Mouse (Mus musculus) embryonic facial prominence, embryonic 11.5 days (tissue): Measurements from ENCODE around the gene Tpp1. TPM values are rescaled to one million over a fixed set of nuclear protein-coding genes. Genes with fewer than 3 reads are reported as not detected.
A peak's percentile ranks its signal among the peaks of the same experiment; 100 is the strongest.

Source experiments
- ATAC-seq: fragments of 200-750 bp; cut with Nextera tagmentation; replicated peaks from 2 replicates; pipeline ENCODE4 v1.8.0; 2017; ENCODE audit warnings: low read depth; ENCODE audit not compliant: insufficient number of reproducible peaks, low FRiP score, low TSS enrichment
- DNase-seq: peaks from one replicate; pipeline ENCODE4 v3.0.0-alpha.2; 2015; ENCODE audit warnings: low spot score
- H3K27ac ChIP-seq: fragments of 300-500 bp; sonication (generic); replicated peaks from 2 replicates; pipeline ENCODE4 v1.5.1; 2014; ENCODE audit warnings: mild to moderate bottlenecking, low read depth, low read length, control low read depth
- H3K27me3 ChIP-seq: fragments of 300-500 bp; sonication (generic); 2 replicates; pipeline ENCODE4 v1.6.1; 2014; ENCODE audit warnings: mild to moderate bottlenecking, low read length, moderate library complexity, mixed read lengths; ENCODE audit not compliant: control insufficient read depth, insufficient read depth
- H3K36me3 ChIP-seq: fragments of 300-500 bp; sonication (generic); replicated peaks from 2 replicates; pipeline ENCODE4 v1.6.1; 2014; ENCODE audit warnings: low read depth, mild to moderate bottlenecking, low read length, moderate library complexity, mixed read lengths; ENCODE audit not compliant: control insufficient read depth, insufficient read depth
- H3K4me1 ChIP-seq: fragments of 300-500 bp; sonication (generic); 2 replicates; pipeline ENCODE4 v1.6.1; 2014; ENCODE audit warnings: low read length, mixed read lengths; ENCODE audit not compliant: control insufficient read depth, insufficient read depth
- H3K4me2 ChIP-seq: fragments of 300-500 bp; sonication (generic); 2 replicates; pipeline ENCODE4 v1.6.1; 2014; ENCODE audit warnings: low read depth, mild to moderate bottlenecking, control low read depth, low read length, moderate library complexity
- H3K4me3 ChIP-seq: fragments of 300-500 bp; sonication (generic); 2 replicates; pipeline ENCODE4 v1.5.1; 2014; ENCODE audit warnings: low read depth, low read length, control low read depth
- H3K9ac ChIP-seq: fragments of 300-500 bp; sonication (generic); replicated peaks from 2 replicates; pipeline ENCODE4 v1.6.1; 2014; ENCODE audit warnings: mild to moderate bottlenecking, control low read depth, low read length
- H3K9me3 ChIP-seq: fragments of 300-500 bp; sonication (generic); replicated peaks from 2 replicates; pipeline ENCODE4 v1.6.1; 2016; ENCODE audit warnings: mild to moderate bottlenecking, low read length, inconsistent platforms, mixed read lengths; ENCODE audit not compliant: control insufficient read depth
- WGBS: fragments of 180-500 bp; shearing (Covaris S2); extraction: QIAGEN DNeasy Blood & Tissue Kit; methylation state at CpG from one replicate; pipeline ENCODE4 v1.1.7; 2014; 5-methylcytosine and 5-hydroxymethylcytosine counted together
- polyA plus RNA-seq: library from polyadenylated mRNA; unstranded; fragments of >200 nt; fragmentation: Nextera tagmentation; extraction: Ambion mirVana; gene quantifications from 2 replicates; pipeline ENCODE4 v1.2.1, GENCODE M21; 2014

Tpp1 gene
- polyA plus RNA-seq, 1 experiment from 2014 or later = 38.1 TPM

- H3K36me3 ChIP-seq = peaks cover 3% of the 10 kb centered on the region
Observed at GRCm38 (mm10) chr7:105772331-105772730, 20.3 kb upstream of the Tpp1 start.

GRCm38 (mm10) chr7:105769959-105770358, 17.9 kb upstream of the Tpp1 start:
- ATAC-seq (no peak), DNase-seq (no peak)
- Histone ChIP-seq H3K36me3 (peaks cover 4% of the 10 kb centered on the region), H3K27me3 (no peaks in the 10 kb centered on the region), H3K4me1 (peaks cover 2% of the 10 kb centered on the region; the same call in 1 of the 2 replicates), H3K4me3 (no peak overlapping the region), H3K9me3 (no peaks in the 10 kb centered on the region), H3K9ac (no peak overlapping the region), H3K27ac (no peak overlapping the region), H3K4me2 (no peak overlapping the region)
- 91% methylated on average over 3 of the region's 3 CpGs for WGBS

More at GRCm38 (mm10) chr7:105772331-105772730, 20.3 kb upstream of the Tpp1 start:
- DNase-seq (no peak), ATAC-seq (no peak)
- Histone ChIP-seq H3K27ac (no peak overlapping the region), H3K4me1 (peaks cover 2% of the 10 kb centered on the region; the same call in 1 of the 2 replicates), H3K4me3 (no peak overlapping the region), H3K9me3 (no peaks in the 10 kb centered on the region), H3K4me2 (no peak overlapping the region), H3K27me3 (no peaks in the 10 kb centered on the region), H3K9ac (no peak overlapping the region)
- WGBS = 96% methylated on average over 15 of the region's 15 CpGs

DNA sequence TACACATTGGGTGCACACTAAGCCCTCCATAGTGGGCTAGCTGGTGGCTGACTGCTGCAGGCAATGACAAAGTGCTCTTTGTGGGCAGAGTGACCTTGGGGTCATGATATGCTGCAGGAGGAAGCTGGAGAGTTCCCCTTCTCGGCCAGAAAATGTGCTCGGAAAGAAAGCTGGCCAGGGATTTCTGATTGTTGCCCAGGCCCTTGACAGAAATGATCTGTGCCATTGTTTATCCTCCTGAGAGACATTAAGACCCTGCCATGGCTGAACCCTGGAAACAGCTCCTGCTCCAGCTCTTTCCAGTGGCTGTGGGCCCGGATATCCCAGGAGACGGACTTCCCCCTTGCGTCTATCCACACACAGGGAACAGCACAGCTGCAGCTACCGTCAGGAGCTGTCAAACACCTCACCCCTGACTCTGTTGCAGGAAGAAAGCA, 15.7 kb upstream of the Tpp1 start:
- H3K27ac ChIP-seq = peak overlapping the region; percentile 35; the same call in 1 of the 2 replicates
- peaks cover 2% of the 10 kb centered on the region; the same call in 1 of the 2 replicates for H3K4me1 ChIP-seq
- peaks cover 22% of the 10 kb centered on the region for H3K36me3 ChIP-seq
- no peak overlapping the region for H3K9ac ChIP-seq
- ATAC-seq (no peak; the same call in 1 of the 2 replicates), DNase-seq (peak; percentile 48)
- 14% methylated on average over 6 of the region's 6 CpGs for WGBS
- no peak overlapping the region for H3K4me3 ChIP-seq
- no peak overlapping the region for H3K4me2 ChIP-seq
- no peaks in the 10 kb centered on the region for H3K9me3 ChIP-seq
- peaks cover 6% of the 10 kb centered on the region; the same call in 1 of the 2 replicates for H3K27me3 ChIP-seq

GRCm38 (mm10) chr7:105764331-105764730, 12.3 kb upstream of the Tpp1 start:
- ATAC-seq = no peak
- Histone ChIP-seq H3K4me2 (no peak overlapping the region), H3K4me3 (no peak overlapping the region), H3K9ac (no peak overlapping the region), H3K9me3 (no peaks in the 10 kb centered on the region), H3K27me3 (peaks cover 6% of the 10 kb centered on the region; the same call in 1 of the 2 replicates), H3K27ac (no peak overlapping the region), H3K36me3 (peaks cover 22% of the 10 kb centered on the region), H3K4me1 (peaks cover 2% of the 10 kb centered on the region; the same call in 1 of the 2 replicates)
- WGBS = 87% methylated on average over 11 of the region's 11 CpGs
- no peak for DNase-seq

- H3K36me3 ChIP-seq = peaks cover 32% of the 10 kb centered on the region
- no peaks in the 10 kb centered on the region for H3K4me1 ChIP-seq
- WGBS = 25% methylated on average over 55 of the region's 55 CpGs
- H3K27ac ChIP-seq = no peak overlapping the region
- no peak overlapping the region for H3K9ac ChIP-seq
- no peak for DNase-seq
- 0 out of 2 replicates have a peak, but pooled peaks have one; percentile 14 for ATAC-seq
- H3K4me2 ChIP-seq = peak overlapping the region; percentile 7
- H3K27me3 ChIP-seq = peaks cover 6% of the 10 kb centered on the region; the same call in 1 of the 2 replicates
- no peaks in the 10 kb centered on the region for H3K9me3 ChIP-seq
- no peak overlapping the region for H3K4me3 ChIP-seq
Observed at GRCm38 (mm10) chr7:105762517-105763270, 10.7 kb upstream of the Tpp1 start.

GRCm38 (mm10) chr7:105761813-105762484, 9.9 kb upstream of the Tpp1 start:
- ATAC-seq (peak; percentile 15; the same call in 1 of the 2 replicates), DNase-seq (no peak)
- 22% methylated on average over 51 of the region's 51 CpGs for WGBS
- H3K36me3 ChIP-seq = peaks cover 38% of the 10 kb centered on the region
- peaks cover 6% of the 10 kb centered on the region; the same call in 1 of the 2 replicates for H3K27me3 ChIP-seq
- H3K4me1 ChIP-seq = no peaks in the 10 kb centered on the region
- H3K9ac ChIP-seq = no peak overlapping the region
- no peak overlapping the region for H3K4me3 ChIP-seq
- no peak overlapping the region for H3K27ac ChIP-seq
- no peak overlapping the region; the same call in 1 of the 2 replicates for H3K4me2 ChIP-seq
- H3K9me3 ChIP-seq = no peaks in the 10 kb centered on the region

- H3K9ac ChIP-seq = no peak overlapping the region
- peaks cover 11% of the 10 kb centered on the region for H3K36me3 ChIP-seq
- H3K4me1 ChIP-seq = no peaks in the 10 kb centered on the region
- no peak overlapping the region for H3K4me2 ChIP-seq
- H3K9me3 ChIP-seq = no peaks in the 10 kb centered on the region
- WGBS = 90% methylated on average over 10 of the region's 10 CpGs
- no peak overlapping the region for H3K4me3 ChIP-seq
- H3K27ac ChIP-seq = no peak overlapping the region
- no peaks in the 10 kb centered on the region for H3K27me3 ChIP-seq
- DNase-seq = no peak
- no peak for ATAC-seq
Observed at GRCm38 (mm10) chr7:105753281-105753680, 1.2 kb upstream of the Tpp1 start.
